Mouse (Mus musculus): ENCODE results near the gene Nrn1l.

- TF ChIP-seq GATA1 (IDR thresholded peaks at IDR 0.05; ENCODE audit: borderline replicate concordance, low read length), result no peak
- no peak for TF ChIP-seq FLI1 (IDR thresholded peaks at IDR 0.05; ENCODE audit: low read length)
Measured at GRCm38 (mm10) chr8:105935105-105935504, 41.7 kb downstream of the Nrn1l start.
